Mouse (Mus musculus) kidney, adult 2 months (tissue): ENCODE results near the gene Fcgr2b. TPM values are rescaled to one million over a fixed set of nuclear protein-coding genes. Genes with fewer than 3 reads are reported as not detected.
A peak's percentile ranks its signal among the peaks of the same experiment; 100 is the strongest.

Experiments
- DNase-seq: peaks from one replicate; pipeline ENCODE4 v3.0.0; 2021
- H3K27ac ChIP-seq: fragments of 200-500 bp; 2 replicates; pipeline ENCODE4 v1.5.1; 2012; ENCODE audit warnings: low read depth, low read length, control low read depth, inconsistent platforms; ENCODE audit not compliant: insufficient read depth
- H3K27me3 ChIP-seq: fragments of 200-500 bp; replicated peaks from 2 replicates; pipeline ENCODE4 v1.6.1; 2012; ENCODE audit warnings: mild to moderate bottlenecking, moderate library complexity, low read length, inconsistent platforms; ENCODE audit not compliant: control insufficient read depth, insufficient read depth
- H3K36me3 ChIP-seq: fragments of 200-500 bp; 2 replicates; pipeline ENCODE4 v1.6.1; 2012; ENCODE audit warnings: mild to moderate bottlenecking, moderate library complexity, low read length, inconsistent platforms; ENCODE audit not compliant: control insufficient read depth, insufficient read depth
- H3K4me1 ChIP-seq: fragments of 200-500 bp; 2 replicates; pipeline ENCODE4 v1.6.1; 2011; ENCODE audit warnings: low read length; ENCODE audit not compliant: control insufficient read depth, insufficient read depth
- H3K4me3 ChIP-seq: fragments of 200-500 bp; 2 replicates; pipeline ENCODE4 v1.5.1; 2011; ENCODE audit warnings: mild to moderate bottlenecking, low read depth, low read length, control low read depth; ENCODE audit not compliant: insufficient read depth
- CTCF ChIP-seq: fragments of 200-500 bp; conservative IDR thresholded peaks from 2 replicates; pipeline ENCODE4 v1.5.1; 2011; ENCODE audit warnings: low read depth, mild to moderate bottlenecking, control low read depth, low read length, moderate library complexity, mixed read lengths; ENCODE audit not compliant: insufficient read depth, insufficient read length
- POLR2A ChIP-seq: fragments of 200-500 bp; IDR thresholded peaks from one replicate; pipeline ENCODE4 v1.6.1; 2011; ENCODE audit warnings: low read depth, low read length, control low read depth
- WGBS: fragments of 180-500 bp; shearing (Covaris S2); methylation state at CpG from one replicate; pipeline ENCODE4 v1.1.7; 2018; 5-methylcytosine and 5-hydroxymethylcytosine counted together
- polyA plus RNA-seq: library from polyadenylated mRNA; depleted of rRNA; stranded (reverse); fragments of >200 nt; gene quantifications from 2 replicates; pipeline ENCODE4 v1.2.3, GENCODE M21; 2012; rRNA removed

Fcgr2b gene
- polyA plus RNA-seq, 1 experiment = 64.6 TPM

DNA sequence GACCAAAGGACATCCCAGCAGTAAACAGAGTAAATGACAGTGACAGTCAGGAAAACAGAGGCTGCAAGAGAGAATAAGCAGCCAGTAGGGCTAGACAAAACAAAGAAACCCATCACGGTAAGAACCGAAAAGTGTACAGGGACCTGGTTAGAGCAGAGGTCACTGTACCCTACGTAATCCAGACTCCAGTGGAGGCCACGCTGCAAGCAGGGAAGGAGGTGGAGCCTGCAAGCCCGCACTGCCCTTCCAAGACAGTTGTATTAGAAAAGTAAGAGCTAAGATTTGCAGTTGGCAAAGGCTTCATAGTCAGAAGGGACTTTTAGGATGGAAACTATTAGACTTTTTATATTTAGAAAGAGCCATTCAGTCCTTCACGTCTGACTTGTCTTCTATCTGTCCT, 49.4 kb downstream of the Fcgr2b start:
- WGBS = 46% methylated on average over 6 of the region's 6 CpGs
- H3K36me3 ChIP-seq = no peaks in the 10 kb centered on the region
- no peak overlapping the region for H3K27ac ChIP-seq
- H3K4me1 ChIP-seq = no peaks in the 10 kb centered on the region
- TF ChIP-seq CTCF (no peak), POLR2A (no peak)
- H3K4me3 ChIP-seq = no peak overlapping the region
- peak; percentile 14 for DNase-seq
- H3K27me3 ChIP-seq = no peaks in the 10 kb centered on the region

GRCm38 (mm10) chr1:170924485-170924884, 51.9 kb downstream of the Fcgr2b start:
- no peak overlapping the region for H3K27ac ChIP-seq
- H3K4me3 ChIP-seq = no peak overlapping the region
- H3K4me1 ChIP-seq = no peaks in the 10 kb centered on the region
- no peak for DNase-seq
- H3K27me3 ChIP-seq = no peaks in the 10 kb centered on the region
- no peak for TF ChIP-seq CTCF
- no peak for TF ChIP-seq POLR2A
- 67% methylated on average over 6 of the region's 6 CpGs for WGBS
- no peaks in the 10 kb centered on the region for H3K36me3 ChIP-seq

DNA sequence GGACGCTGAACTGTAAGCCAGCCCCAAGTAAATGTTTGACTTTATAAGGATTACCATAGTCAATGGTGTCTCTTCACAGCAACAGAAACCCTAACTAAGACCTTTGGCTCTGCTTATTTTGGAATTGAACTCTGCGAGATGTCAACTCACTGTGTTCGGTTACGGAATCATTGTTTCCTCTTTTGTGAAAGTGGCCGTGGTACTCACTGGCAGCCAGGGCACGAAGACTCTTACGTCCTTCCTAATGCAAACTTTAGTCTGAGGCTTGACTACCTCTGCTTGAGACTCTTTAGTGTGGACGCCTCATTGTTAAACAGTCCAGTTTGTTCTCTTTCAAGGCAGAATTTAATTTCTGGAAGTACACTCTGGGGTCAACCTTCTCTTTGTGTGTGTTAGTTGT, 57.0 kb downstream of the Fcgr2b start:
- H3K27ac ChIP-seq = no peak overlapping the region
- no peak for DNase-seq
- H3K36me3 ChIP-seq = no peaks in the 10 kb centered on the region
- TF ChIP-seq CTCF (no peak), POLR2A (no peak)
- no peak overlapping the region for H3K4me3 ChIP-seq
- no peaks in the 10 kb centered on the region for H3K27me3 ChIP-seq
- 87% methylated on average over 8 of the region's 8 CpGs for WGBS
- H3K4me1 ChIP-seq = no peaks in the 10 kb centered on the region

DNA sequence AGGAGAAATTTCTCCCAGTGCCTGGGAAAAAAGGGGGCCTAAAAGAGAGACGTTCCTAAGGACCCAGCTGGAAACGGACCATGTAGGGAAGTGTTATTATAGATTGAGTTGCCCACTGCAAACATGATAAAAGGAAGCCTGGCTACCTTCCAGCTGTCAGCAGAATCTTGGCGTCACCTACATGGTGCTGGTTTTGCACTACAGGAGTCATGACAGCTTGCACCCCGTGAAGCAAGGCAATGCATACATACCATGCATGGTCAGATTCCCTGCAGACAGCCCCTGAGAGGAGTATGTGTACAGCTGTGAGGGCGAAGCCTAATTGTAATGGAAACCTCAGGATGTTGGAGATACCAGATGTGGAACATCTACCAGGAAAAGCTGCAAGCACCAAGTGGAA, 60.7 kb downstream of the Fcgr2b start:
- no peaks in the 10 kb centered on the region for H3K36me3 ChIP-seq
- no peak overlapping the region for H3K4me3 ChIP-seq
- WGBS = 76% methylated on average over 5 of the region's 5 CpGs
- no peaks in the 10 kb centered on the region for H3K27me3 ChIP-seq
- DNase-seq = no peak
- no peak overlapping the region for H3K27ac ChIP-seq
- TF ChIP-seq CTCF = no peak
- TF ChIP-seq POLR2A = no peak
- no peaks in the 10 kb centered on the region for H3K4me1 ChIP-seq

DNA sequence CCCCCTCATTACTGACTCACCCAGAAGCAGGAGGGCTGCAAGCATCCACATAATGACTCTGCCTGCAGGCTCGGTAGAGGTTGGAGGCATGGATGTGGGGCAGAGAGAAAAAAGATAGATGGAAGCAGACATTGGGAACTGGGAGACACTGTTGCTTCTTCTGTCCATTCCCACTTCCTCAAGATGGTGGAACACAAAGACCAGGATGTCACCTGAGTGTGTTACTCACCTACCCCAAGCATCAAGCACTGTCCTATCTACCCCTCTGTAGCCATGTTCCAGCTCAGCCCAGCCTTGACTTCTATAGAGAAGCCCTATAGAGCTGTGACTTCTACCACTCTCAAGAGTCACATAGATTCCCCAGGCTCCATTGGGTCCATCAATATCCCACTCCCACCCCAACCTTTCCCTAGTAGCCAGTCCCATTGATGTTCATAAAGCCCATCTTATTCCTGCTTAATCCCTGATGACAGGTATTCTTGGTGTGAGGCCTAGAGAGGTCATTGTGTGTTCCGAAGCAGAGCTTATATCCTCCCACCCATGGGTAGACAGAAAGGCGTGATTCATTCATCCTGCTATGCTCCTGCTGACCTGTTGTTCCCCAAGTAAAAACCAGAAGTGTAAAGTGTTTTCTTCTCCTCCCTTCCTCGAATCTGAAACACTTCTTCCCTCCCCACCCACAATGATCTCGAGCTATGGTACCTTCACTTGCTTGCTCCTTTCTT, 63.3 kb downstream of the Fcgr2b start, which contains the start of gene Fcrlb:
Gene Fcrlb (minus strand): TSS at position 51 of the 725 bp plus-strand sequence.
- Histone ChIP-seq H3K36me3 (no peaks in the 10 kb centered on the region), H3K27me3 (no peaks in the 10 kb centered on the region; the same call in 1 of the 2 replicates), H3K4me1 (peaks cover 3% of the 10 kb centered on the region; the same call in 1 of the 2 replicates), H3K27ac (no peak within 1 kb of the TSS), H3K4me3 (no peak within 1 kb of the TSS)
- TF ChIP-seq CTCF (no peak), POLR2A (no peak)
- WGBS = 76% methylated on average over 5 of the region's 5 CpGs
- DNase-seq = no peak

DNA sequence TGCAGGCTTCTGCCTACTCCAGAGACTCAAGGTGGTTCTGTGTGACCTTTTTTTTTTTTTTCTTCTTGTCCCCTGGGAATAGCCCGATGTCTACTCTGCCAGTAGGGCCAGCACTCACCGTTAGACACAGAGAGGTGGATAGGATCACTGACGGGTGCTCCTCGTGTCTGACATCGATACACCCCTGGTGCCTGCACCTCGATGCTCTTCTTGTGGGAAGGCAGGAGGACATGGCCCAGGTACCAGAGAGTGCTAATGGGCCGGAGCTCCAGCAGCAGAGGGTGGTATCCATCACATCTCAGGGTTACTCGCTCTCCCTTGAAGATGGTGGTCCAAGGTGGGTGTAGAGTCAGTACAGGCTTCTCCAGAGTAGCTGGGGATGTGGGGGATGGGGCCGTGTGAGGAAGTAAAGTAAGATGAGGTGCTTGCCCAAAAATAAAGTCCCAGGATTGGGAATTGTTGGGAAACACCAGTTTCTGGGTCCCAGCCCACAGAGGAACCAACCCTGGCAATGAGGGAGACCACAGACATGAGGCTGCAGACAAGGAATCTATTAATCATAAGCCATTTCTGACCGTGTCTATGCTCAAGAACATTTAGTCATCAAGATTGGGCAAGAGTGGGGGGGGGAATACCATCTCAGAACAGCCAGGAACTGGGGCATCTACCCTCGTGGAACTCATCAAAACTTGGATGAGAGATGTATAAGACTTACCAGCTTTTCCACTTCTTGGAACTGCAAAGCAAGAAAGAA, 64.3 kb downstream of the Fcgr2b start:
- Histone ChIP-seq H3K4me3 (no peak overlapping the region), H3K27ac (no peak overlapping the region), H3K27me3 (peaks cover 2% of the 10 kb centered on the region), H3K4me1 (peaks cover 3% of the 10 kb centered on the region; the same call in 1 of the 2 replicates), H3K36me3 (no peaks in the 10 kb centered on the region)
- DNase-seq = no peak
- TF ChIP-seq CTCF (no peak), POLR2A (no peak)
- WGBS = 79% methylated on average over 11 of the region's 11 CpGs

Other genes with a start within 250 kb of the Fcgr2b start
- 15.4 and 16.4 TPM in 2 replicates for gene Atf6, start 108.8 kb downstream of the Fcgr2b start, polyA plus RNA-seq
- 0.75 and 1.8 TPM in 2 replicates for gene Gm26620, start 91.5 kb downstream of the Fcgr2b start, polyA plus RNA-seq
- gene Dusp12, start 91.0 kb downstream of the Fcgr2b start, polyA plus RNA-seq = 13.8 and 18.8 TPM in 2 replicates
- gene Fcrlb, start 63.6 kb downstream of the Fcgr2b start, polyA plus RNA-seq = 0.31 and 0.54 TPM in 2 replicates
- 0.71 and 6.4 TPM in 2 replicates for gene Fcrla, start 49.0 kb downstream of the Fcgr2b start, polyA plus RNA-seq
- gene Fcgr4, start 42.4 kb upstream of the Fcgr2b start, polyA plus RNA-seq = 3.3 and 3.7 TPM in 2 replicates
- gene Fcgr3, start 88.4 kb upstream of the Fcgr2b start, polyA plus RNA-seq = 4.8 and 6.4 TPM in 2 replicates
- 15.6 and 16.7 TPM in 2 replicates for gene Cfap126, start 137.4 kb upstream of the Fcgr2b start, polyA plus RNA-seq
- 814 and 951 TPM in 2 replicates for gene Sdhc, start 174.1 kb upstream of the Fcgr2b start, polyA plus RNA-seq
- gene Mpz, start 174.2 kb upstream of the Fcgr2b start, polyA plus RNA-seq = 3.5 and 7.7 TPM in 2 replicates
- 11.2 and 12.8 TPM in 2 replicates for gene Pcp4l1, start 219.7 kb upstream of the Fcgr2b start, polyA plus RNA-seq
- gene Nr1i3, start 237.4 kb upstream of the Fcgr2b start, polyA plus RNA-seq = 0.48 and 0.67 TPM in 2 replicates
- gene Tomm40l, start 246.0 kb upstream of the Fcgr2b start, polyA plus RNA-seq = 46.4 and 51.8 TPM in 2 replicates
- 19.8 and 20.8 TPM in 2 replicates for gene Apoa2, start 248.5 kb upstream of the Fcgr2b start, polyA plus RNA-seq